Mouse (Mus musculus) MEL-GATA-1-ER (cell line): Measurements from ENCODE around the gene Sacm1l.

Experiments used
- DNase-seq: peaks from one replicate; pipeline ENCODE4 v3.0.0-alpha.2; 2012; ENCODE audit warnings: low read depth; ENCODE audit errors: extremely low read depth

Sacm1l gene

DNA sequence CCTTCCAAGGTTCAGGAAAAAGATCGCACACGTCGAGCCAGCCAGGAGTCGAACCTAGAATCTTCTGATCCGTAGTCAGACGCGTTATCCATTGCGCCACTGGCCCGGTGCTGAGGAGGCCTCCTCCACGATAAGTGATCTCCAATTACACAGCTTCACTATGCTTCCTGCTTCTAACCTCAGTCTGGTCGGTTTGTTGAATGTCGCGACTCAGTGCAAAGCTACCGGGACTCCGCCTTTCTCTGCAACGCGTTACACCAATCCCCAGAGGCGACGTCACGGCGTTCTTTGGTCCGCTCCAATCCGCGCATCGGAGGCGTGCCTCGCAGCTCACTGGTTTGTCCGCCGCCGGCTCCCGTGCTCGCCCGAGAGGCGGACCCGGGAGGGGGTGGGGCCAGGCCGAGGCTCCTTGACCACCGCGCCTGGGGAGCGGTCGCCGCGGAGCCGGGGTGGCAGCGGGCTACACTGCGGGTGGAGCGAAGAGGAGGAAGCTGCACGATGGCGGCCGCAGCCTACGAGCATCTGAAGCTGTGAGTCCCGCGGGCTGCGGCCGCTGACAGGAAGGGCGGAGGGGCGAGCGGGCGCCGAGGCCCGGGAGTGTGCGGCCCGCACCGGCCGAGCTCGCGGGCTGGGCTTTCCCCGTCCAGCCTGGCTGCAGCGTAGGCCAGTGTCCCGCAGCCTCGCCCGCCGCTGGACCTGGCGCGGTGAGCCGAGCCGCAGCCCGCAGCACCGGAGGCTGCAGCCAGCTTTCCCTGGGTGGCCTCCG, at the start of gene Sacm1l:
TSS of gene Sacm1l (plus strand) at position 368 of the 766 bp plus-strand sequence.
- DNase-seq = peak; percentile 98

GRCm38 (mm10) chr9:123479876-123480252, 49.7 kb upstream of the Sacm1l start:
- DNase-seq = no peak

DNA sequence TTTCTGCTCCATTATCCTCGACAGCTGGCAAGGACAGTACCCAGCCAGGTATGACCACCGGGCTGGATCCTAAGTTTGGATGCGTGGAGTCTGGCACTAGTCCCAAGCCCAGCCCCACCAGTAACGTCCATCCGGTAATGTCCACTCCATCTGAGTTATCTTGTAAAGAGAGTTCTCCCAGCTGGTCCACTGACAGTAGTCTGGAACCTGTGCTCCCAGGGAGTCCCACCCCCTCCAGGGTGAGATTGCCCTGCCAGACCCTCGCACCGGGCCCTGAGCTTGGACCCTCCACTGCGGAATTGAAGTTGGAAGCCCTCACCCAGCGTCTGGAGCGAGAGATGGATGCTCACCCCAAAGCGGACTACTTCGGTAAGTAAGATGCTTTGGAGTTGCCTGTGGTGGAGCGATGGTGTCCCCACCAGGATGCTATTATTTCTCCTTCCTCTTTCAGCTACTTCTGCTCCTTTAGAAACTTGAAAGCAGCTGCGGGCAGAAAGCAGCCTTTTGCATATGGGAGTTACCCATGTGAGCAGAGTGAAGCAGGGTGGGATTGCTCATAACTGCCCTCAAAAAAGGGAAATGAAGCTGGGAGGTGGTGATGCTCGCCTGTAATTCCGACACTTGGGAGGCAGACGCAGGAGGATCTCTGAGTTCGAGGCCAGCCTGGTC, 49.2 kb upstream of the Sacm1l start:
- DNase-seq = peak; percentile 82

DNA sequence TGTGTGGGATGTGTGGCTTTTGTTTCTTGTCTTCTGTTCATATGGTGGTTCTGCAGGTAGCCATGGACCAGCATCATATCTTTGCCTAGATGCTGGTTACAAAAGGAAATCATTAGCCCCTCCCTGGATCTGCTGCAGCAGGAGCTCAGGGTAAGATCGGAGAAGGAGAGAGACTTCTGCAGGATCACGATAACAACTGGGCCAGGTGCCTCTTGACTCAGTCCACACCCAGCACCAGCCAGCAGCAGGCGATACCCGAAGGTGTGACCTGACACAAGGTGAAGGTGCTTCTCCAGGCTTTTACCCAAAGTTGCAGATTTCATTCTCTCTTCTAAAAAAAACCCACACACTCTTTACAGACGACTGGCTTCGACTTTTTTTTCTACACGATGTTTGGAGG, 48.4 kb upstream of the Sacm1l start:
- DNase-seq = no peak

DNA sequence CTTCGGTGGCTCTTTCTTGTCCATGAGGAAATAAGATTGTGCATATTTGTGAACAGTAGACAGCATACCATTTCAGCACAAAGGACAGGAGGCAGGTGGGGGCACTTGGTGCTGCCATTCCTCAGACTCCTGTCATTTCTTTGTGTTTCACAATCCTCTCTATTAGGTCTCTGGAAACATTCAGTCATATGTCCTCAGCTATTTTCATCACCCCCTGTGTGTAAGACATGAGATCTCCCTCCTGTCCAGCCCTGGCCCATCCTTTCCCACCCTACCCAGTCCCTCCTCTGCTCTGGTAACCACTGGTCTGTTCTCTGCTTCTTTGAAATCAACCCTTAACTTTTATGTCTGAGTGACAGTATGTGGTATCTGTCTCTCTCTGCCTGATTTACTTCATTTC, 46.0 kb upstream of the Sacm1l start:
- DNase-seq = no peak

DNA sequence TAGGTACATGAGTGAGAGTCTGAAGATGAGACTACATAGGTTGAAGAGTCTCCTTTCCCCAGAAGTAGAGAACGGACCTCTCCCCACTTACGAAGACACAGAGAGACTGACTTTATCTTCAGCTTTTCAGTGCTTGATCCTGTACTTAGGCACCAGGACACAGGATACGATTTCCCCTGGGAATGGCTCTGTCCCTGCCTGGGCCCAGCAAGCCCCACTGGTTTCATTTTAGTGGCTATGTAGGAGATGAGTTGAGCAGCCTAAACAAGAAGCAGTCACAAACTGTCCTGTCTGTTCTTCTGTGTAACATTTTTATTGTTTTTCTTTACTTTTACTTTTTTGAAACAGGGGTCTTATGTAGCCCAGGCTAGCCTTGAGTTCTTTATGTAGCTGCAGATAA, 44.7 kb upstream of the Sacm1l start:
- DNase-seq = no peak

DNA sequence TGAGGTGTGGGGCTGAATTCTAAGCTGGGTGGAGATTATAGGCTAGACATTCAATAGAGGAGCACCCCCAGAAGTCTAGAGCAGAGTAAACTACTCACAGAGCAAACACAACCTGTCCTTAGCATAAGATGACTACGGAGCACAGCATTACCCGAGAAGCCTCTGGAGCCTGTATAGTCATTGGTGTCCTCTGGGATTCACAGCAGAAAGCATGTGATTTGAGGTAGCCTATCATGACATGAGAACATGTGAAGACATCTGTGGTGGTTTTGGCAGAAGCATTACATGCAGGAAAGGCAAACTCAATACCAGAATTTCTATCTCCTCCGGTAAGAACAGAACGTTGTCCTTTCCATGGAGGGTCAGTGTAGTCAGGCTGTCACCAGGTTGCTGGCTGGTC, 44.0 kb upstream of the Sacm1l start:
- DNase-seq = no peak

DNA sequence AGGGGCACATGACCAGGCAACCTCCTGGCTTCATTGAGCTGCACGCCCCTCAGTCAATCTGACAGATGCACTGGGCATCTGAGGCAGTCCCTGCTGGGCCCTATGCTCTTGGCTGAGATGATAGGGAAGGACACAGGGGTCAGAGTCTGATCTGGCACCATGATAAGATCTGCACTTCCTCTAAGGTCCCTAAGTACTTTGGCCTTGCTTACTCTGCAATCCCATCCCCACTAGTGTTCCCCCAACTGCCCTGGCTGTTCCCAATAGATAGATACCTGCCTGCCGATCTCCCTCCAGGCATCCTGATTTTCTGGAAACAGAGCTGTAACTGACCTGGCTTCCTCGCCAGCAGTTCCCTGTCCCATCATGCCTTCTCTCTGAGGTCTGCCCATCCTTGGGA, 42.9 kb upstream of the Sacm1l start:
- no peak for DNase-seq

GRCm38 (mm10) chr9:123489073-123489472, 40.5 kb upstream of the Sacm1l start:
- no peak for DNase-seq

GRCm38 (mm10) chr9:123489727-123490343, 39.7 kb upstream of the Sacm1l start:
- no peak for DNase-seq

GRCm38 (mm10) chr9:123490930-123491329, 38.6 kb upstream of the Sacm1l start:
- no peak for DNase-seq

- no peak for DNase-seq
These were observed 37.5 kb upstream of the Sacm1l start for GRCm38 (mm10) chr9:123491917-123492585.

DNA sequence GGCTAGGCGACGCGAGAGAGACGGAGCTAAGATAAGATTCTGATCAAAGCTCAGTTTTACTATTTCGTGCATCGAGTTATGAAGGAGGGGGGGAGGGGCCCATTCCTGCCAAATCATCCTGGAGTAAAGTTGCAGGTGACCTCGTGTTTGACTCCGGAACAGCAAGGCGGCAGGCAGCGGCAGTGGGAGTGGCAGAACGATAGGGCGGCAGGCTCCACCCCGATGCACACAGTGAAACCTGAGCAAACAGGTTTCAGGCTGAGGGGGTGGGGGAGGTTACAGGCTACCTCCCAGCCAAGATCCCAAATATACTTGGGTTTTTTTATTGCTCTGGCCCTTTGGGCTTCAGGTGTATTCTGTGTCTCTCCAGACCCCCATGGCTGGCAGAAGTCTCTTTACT, 32.9 kb upstream of the Sacm1l start:
- no peak for DNase-seq

GRCm38 (mm10) chr9:123497906-123498305, 31.7 kb upstream of the Sacm1l start:
- DNase-seq = no peak

DNA sequence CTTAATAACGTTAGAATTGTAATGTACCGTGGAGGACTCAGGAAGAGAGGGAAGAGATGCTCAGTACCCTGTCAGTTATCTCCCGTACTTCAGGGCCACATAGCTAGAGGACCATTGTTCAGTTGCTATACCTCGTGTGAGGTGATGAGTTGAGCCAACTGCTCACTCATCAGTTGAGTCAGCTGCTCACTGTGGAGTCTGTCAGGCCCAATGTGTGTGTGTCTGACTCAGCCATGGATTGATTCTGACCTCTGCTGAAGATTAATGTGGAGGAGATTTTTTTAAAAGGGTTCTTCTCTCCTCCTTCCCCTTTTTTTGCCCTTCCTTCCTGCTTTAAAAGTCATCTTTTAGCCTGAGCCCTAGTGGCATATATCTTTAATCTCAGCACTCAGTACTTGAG, 29.1 kb upstream of the Sacm1l start:
- DNase-seq = no peak

GRCm38 (mm10) chr9:123503171-123503834, 26.3 kb upstream of the Sacm1l start:
- DNase-seq = no peak

- peak; percentile 40 for DNase-seq
These were observed 25.2 kb upstream of the Sacm1l start for GRCm38 (mm10) chr9:123504325-123504724.

DNA sequence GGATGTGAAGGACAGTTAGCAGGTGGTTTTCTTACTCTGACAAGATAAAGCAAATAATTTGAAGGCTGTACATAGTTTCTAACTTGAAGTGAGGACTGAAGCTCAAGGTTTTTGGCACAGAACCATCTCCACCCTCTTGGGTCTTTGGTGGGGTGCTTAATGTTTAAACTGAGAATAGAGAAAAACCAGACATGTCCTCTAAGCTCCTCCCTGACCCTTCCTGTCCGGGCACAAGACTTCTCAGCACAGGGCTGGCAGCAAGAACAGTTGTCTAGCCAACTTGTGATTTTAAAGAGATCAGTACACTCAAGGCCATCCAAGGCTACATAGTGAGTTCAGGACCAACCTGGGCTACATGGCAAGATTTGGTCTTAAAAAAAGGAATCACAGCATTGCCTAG, 24.0 kb upstream of the Sacm1l start:
- DNase-seq = no peak

- DNase-seq = no peak
These were observed 23.1 kb upstream of the Sacm1l start for GRCm38 (mm10) chr9:123506270-123507146.

DNA sequence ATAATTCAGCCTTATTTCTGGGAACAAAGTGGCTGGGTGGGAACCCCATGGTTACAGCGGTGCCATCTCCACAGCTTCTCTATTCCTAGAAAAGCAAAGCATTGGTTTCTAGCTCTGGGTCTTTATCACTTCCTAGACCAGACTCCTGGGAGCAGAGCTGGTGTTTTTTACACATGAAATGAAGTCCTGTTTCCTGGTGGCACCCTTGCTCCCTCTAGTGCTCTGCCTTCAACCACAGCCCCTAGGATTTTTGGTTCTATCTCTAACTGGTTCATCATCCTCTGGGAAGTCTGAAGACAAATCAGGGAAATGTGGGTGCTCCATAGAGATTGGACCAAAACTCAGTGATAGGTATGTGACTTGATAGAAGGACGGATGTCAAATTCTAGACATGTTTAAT, 22.2 kb upstream of the Sacm1l start:
- no peak for DNase-seq

DNA sequence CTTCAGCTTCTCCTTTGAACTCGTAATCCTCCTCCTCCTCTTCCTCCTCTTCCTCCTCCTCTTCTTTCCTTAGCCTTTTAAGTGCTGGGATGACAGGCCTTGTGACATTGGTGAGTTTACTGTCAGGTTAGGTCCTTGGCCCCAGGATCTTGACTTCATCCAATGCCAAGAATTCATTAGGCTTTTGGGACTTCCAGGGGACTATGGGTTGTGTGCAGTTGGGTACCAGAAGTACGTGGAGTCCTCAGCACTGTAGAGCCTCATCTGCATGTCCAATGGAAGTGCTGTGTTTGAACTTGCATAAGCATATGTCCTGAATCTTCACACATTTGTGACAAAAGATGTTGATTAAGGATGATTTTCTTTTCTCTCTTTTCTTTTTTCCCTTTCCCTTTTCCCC, 20.6 kb upstream of the Sacm1l start:
- DNase-seq = no peak
